Mouse (Mus musculus) heart, embryonic 13.5 days (tissue): ENCODE data around the gene Gnmt. TPM values are rescaled to one million over a fixed set of nuclear protein-coding genes. Genes with fewer than 3 reads are reported as not detected.

Experiments used
- ATAC-seq: fragments of 200-750 bp; cut with Nextera tagmentation; 2 replicates; pipeline ENCODE4 v1.8.0; 2017; ENCODE audit warnings: moderate TSS enrichment; ENCODE audit not compliant: insufficient number of reproducible peaks, low FRiP score, low TSS enrichment; ENCODE audit errors: extremely low read depth
- H3K27ac ChIP-seq: fragments of 300-500 bp; sonication (generic); replicated peaks from 2 replicates; pipeline ENCODE4 v1.5.1; 2015; ENCODE audit warnings: moderate library complexity, mild to moderate bottlenecking, inconsistent platforms
- H3K27me3 ChIP-seq: fragments of 300-500 bp; sonication (generic); replicated peaks from 2 replicates; pipeline ENCODE4 v1.6.1; 2015; ENCODE audit warnings: mild to moderate bottlenecking, inconsistent platforms
- H3K36me3 ChIP-seq: fragments of 300-500 bp; sonication (generic); 2 replicates; pipeline ENCODE4 v1.6.1; 2015; ENCODE audit warnings: mild to moderate bottlenecking, inconsistent platforms
- H3K4me1 ChIP-seq: fragments of 300-500 bp; sonication (generic); 2 replicates; pipeline ENCODE4 v1.6.1; 2015; ENCODE audit warnings: inconsistent platforms
- H3K4me2 ChIP-seq: fragments of 300-500 bp; sonication (generic); 2 replicates; pipeline ENCODE4 v1.6.1; 2015; ENCODE audit warnings: inconsistent platforms, mild to moderate bottlenecking, moderate library complexity
- H3K4me3 ChIP-seq: fragments of 300-500 bp; sonication (generic); 2 replicates; pipeline ENCODE4 v1.5.1; 2015; ENCODE audit warnings: moderate library complexity, mild to moderate bottlenecking, inconsistent platforms
- H3K9ac ChIP-seq: fragments of 300-500 bp; sonication (generic); 2 replicates; pipeline ENCODE4 v1.6.1; 2015; ENCODE audit warnings: inconsistent platforms, mild to moderate bottlenecking, moderate library complexity
- H3K9me3 ChIP-seq: fragments of 300-500 bp; sonication (generic); 2 replicates; pipeline ENCODE4 v1.6.1; 2016; ENCODE audit warnings: inconsistent platforms
- WGBS: fragments of 180-500 bp; shearing (Covaris S2); methylation state at CpG from one replicate; pipeline ENCODE4 v1.1.7; 2015; ENCODE audit warnings: mixed read lengths; 5-methylcytosine and 5-hydroxymethylcytosine counted together
- polyA plus RNA-seq: library from polyadenylated mRNA; unstranded; fragments of >200 nt; fragmentation: Nextera tagmentation; extraction: Ambion mirVana; gene quantifications from 2 replicates; pipeline ENCODE4 v1.2.1, GENCODE M21; 2015

Gnmt gene
- polyA plus RNA-seq, 1 experiment from 2014 or later = 1.5 TPM

DNA sequence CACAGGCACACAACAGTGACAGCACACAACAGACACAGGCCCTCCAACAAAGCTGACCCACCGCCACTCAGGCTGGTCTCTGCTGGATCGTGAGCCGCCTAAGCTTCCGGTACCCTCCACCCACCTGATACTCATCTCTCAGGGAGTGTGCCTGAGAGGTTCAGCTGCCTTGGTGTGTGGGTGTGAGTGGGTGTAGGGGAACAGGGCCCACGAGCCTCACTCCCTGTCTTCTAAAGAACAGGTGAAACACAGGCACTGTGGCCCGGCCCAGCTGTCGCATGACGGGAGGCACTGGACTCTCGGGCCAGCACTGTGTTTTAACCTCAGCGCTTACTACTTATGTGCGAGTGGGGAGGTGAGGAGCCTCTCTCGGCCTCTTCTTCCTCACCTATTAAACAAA lies 26.9 kb downstream of the Gnmt start:
- no peak overlapping the region; the same call in 1 of the 2 replicates for H3K9ac ChIP-seq
- H3K4me1 ChIP-seq = peaks cover 43% of the 10 kb centered on the region
- 80% methylated on average over 12 of the region's 12 CpGs for WGBS
- H3K27me3 ChIP-seq = no peaks in the 10 kb centered on the region
- 0 out of 2 replicates have a peak overlapping the region, but pooled peaks have one; percentile 11 for H3K4me2 ChIP-seq
- no peak for ATAC-seq
- H3K36me3 ChIP-seq = peaks cover 24% of the 10 kb centered on the region
- H3K9me3 ChIP-seq = no peaks in the 10 kb centered on the region
- H3K27ac ChIP-seq = no peak overlapping the region
- H3K4me3 ChIP-seq = no peak overlapping the region

DNA sequence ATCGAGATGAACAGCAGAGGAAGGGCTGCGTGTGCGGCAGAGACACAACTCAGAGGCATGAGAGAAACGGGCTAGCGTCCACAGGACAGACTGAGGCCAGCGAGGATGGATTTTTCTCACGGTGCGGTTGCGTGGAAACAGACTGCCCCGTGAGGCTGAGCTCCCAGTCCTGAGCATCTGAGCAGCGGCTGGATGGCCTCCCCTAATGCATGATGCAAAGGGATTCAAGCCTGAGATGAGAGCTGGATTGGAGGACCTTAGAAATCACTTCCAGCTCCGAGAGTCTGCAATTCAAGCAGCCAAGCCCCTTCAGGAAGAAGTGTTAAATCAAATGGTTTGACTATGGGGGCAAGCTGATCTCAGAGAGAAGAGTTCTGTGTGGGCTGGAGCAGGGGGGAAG lies 27.5 kb downstream of the Gnmt start:
- H3K36me3 ChIP-seq = peaks cover 24% of the 10 kb centered on the region
- H3K27ac ChIP-seq = no peak overlapping the region
- peaks cover 43% of the 10 kb centered on the region for H3K4me1 ChIP-seq
- H3K4me3 ChIP-seq = no peak overlapping the region
- 0 out of 2 replicates have a peak overlapping the region, but pooled peaks have one; percentile 21 for H3K9ac ChIP-seq
- no peaks in the 10 kb centered on the region for H3K27me3 ChIP-seq
- ATAC-seq = no peak
- WGBS = 80% methylated on average over 12 of the region's 12 CpGs
- H3K4me2 ChIP-seq = no peak overlapping the region
- H3K9me3 ChIP-seq = no peaks in the 10 kb centered on the region

DNA sequence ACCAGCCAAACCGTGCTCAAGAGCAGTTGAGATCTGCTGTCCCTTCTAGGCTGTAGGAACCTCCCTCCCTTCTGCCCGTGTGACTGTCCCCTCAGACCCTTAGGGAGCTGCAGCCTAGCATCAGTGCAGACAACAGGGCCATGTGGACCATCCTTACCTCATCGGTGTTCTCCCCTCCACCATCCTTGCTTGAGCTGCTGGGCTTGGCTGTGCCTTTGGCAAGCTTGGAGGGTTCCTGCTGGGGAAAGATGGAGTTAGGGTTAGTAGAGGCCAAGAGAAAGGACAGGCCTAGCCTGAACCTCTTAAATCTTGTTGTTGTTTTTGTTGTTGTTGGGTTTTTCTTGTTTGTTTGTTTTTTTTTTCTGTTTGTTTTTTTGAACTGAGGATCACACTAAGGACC lies 29.1 kb downstream of the Gnmt start:
- ATAC-seq = no peak
- Histone ChIP-seq H3K4me1 (peaks cover 33% of the 10 kb centered on the region), H3K27me3 (no peaks in the 10 kb centered on the region), H3K36me3 (peaks cover 26% of the 10 kb centered on the region), H3K4me2 (no peak overlapping the region), H3K9me3 (no peaks in the 10 kb centered on the region), H3K9ac (no peak overlapping the region), H3K27ac (no peak overlapping the region), H3K4me3 (no peak overlapping the region)
- WGBS = 81% methylated on average over 3 of the region's 3 CpGs

DNA sequence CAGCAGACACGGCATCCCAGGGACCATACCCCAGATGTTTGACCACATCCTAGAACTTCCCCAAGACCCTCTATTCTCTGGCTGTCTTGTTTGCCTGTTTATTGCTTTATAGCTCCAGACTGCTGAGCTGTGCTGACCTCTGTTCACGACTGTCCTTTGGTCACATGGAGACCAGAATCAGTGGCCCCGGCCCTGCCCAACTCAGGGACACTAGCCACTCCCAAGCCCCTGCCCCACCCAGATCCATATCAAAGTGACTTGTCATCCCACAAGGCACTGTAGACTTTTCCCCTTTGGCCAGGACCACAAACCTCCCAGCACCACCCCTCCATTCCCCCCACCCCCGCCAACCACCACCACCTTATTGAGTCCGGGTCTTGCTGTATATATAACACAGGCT lies 29.7 kb downstream of the Gnmt start:
- 76% methylated on average over 5 of the region's 5 CpGs for WGBS
- ATAC-seq = no peak
- no peak overlapping the region for H3K9ac ChIP-seq

DNA sequence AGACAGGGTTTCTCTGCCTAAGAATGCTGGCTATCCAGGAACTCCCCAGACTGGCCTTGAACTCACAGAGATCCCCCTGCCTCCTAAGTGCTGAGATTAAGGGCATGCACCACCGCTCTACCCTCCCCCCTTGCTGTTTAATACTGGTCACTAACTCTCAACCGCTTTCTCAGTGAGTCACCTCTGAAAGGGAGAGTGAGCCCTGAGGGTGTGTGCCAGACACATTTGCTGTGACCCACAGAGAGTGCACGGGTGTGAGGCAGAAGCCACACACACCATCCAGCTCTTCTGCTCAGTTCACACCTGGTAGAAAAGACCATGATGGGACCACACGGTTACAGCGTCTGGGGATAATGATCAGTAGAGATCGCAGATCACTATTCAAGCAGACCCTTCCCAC lies 30.5 kb downstream of the Gnmt start:
- no peak overlapping the region for H3K9ac ChIP-seq
- peaks cover 26% of the 10 kb centered on the region for H3K4me1 ChIP-seq
- H3K36me3 ChIP-seq = peaks cover 26% of the 10 kb centered on the region
- H3K4me2 ChIP-seq = no peak overlapping the region
- H3K9me3 ChIP-seq = no peaks in the 10 kb centered on the region
- H3K27ac ChIP-seq = no peak overlapping the region
- ATAC-seq = no peak
- 78% methylated on average over 6 of the region's 6 CpGs for WGBS
- H3K27me3 ChIP-seq = no peaks in the 10 kb centered on the region
- H3K4me3 ChIP-seq = no peak overlapping the region

More for the DNA sequence above, 29.7 kb downstream of the Gnmt start:
- Histone ChIP-seq H3K4me1 (peaks cover 33% of the 10 kb centered on the region), H3K27me3 (no peaks in the 10 kb centered on the region), H3K36me3 (peaks cover 26% of the 10 kb centered on the region), H3K27ac (no peak overlapping the region), H3K4me3 (no peak overlapping the region), H3K9me3 (no peaks in the 10 kb centered on the region), H3K4me2 (no peak overlapping the region)

DNA sequence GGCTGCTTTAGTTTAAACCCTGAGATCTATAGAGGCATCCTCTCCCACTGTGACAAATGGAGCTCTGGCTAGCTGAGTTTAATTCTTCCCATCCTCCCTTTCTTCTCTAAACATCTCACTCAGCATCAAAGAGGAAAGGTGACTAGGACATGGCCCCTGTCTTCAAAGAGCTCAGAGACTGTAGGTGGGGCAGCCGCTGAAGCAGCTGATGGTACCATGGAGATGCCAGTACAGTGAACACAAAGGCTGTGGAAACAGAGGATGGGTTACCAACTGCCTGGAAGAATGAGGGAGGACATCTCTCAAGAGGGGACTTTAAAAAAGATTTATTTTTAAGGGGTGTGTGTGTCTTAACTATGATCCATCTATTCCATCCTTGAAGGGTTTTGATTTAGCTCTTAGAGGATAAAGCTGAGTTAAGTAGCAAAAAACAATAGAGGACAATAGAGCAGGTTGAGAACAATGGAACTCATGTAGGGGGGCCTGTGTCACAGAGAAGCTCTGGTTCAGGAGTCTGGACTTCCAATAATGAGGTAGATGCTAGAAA lies 34.4 kb downstream of the Gnmt start:
- ATAC-seq = no peak
- Histone ChIP-seq H3K4me3 (no peak overlapping the region), H3K4me1 (0 out of 2 replicates have a peak, but pooled peaks cover 8% of the 10 kb centered on the region), H3K36me3 (peaks cover 37% of the 10 kb centered on the region), H3K27me3 (no peaks in the 10 kb centered on the region), H3K4me2 (no peak overlapping the region), H3K9ac (no peak overlapping the region), H3K27ac (no peak overlapping the region), H3K9me3 (no peaks in the 10 kb centered on the region)
- WGBS = 85% methylated on average over 1 of the region's 1 CpGs

DNA sequence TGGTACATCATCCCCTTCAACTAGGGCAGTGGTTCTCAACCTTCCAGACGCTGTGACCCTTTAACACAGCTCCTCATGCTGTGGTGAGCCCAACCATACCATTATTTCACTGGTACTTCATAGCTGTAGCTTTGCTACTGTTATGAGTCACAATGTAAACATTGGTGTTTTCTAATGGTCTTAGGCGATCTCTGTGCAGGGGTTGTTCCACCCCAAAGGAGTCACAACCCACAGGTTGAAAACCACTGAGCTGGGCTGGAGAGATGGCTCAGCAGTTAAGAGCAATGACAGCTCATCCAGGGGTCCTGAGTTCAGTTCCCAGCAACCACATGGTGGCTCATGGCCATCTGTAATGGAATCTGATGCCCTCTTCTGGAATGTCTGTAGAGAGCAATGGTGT lies 37.6 kb downstream of the Gnmt start:
- no peak for ATAC-seq
- Histone ChIP-seq H3K4me2 (no peak overlapping the region), H3K9me3 (no peaks in the 10 kb centered on the region), H3K27me3 (no peaks in the 10 kb centered on the region), H3K9ac (no peak overlapping the region), H3K36me3 (peaks cover 44% of the 10 kb centered on the region), H3K27ac (no peak overlapping the region), H3K4me3 (no peak overlapping the region), H3K4me1 (0 out of 2 replicates have a peak, but pooled peaks cover 4% of the 10 kb centered on the region)
- 92% methylated on average over 2 of the region's 2 CpGs for WGBS

DNA sequence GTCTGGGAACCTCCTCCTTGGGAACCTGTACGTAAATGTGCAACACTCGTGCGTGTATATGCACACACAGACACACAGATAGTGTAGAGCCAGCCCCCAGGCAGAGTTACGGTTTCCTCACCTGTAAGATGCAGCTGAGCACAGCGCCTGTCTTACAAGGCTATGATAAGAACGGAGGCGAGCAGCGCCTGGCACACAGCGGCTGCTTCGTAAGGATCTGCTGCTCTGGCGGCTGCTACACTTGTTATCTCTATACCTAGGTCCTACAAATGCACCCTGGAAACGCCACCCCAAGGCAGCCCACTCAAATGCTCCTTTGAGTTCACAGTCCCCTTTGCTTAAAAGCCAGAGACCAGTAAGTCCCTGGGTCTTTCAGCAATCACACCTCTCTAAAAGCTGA lies 38.3 kb downstream of the Gnmt start:
- no peak for ATAC-seq
- 63% methylated on average over 12 of the region's 12 CpGs for WGBS

DNA sequence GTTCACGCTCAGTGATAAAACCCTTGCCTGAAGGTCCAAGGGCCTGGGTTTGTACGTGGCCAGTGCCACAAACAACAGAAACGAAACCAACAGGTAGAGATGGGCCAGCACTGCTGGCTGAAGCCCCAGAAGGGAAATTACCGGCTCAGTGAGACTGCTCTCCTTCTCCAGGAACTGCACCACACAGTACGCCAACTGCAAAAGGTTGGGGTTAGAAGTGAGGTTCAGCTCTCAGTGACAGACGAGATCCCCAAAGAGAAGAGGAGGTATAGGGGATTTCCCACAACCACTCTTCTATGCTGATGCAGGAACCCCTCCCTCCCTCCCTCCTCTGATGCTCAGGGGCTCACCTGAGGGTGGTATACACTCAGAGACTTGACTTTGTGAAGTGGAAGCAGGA lies 43.1 kb downstream of the Gnmt start:
- Histone ChIP-seq H3K27me3 (no peaks in the 10 kb centered on the region), H3K4me2 (no peak overlapping the region), H3K4me1 (peaks cover 19% of the 10 kb centered on the region), H3K9me3 (no peaks in the 10 kb centered on the region), H3K36me3 (peaks cover 71% of the 10 kb centered on the region), H3K4me3 (no peak overlapping the region), H3K27ac (no peak overlapping the region), H3K9ac (no peak overlapping the region)
- WGBS = 89% methylated on average over 6 of the region's 6 CpGs
- ATAC-seq = no peak

More for the DNA sequence above, 38.3 kb downstream of the Gnmt start:
- Histone ChIP-seq H3K4me2 (no peak overlapping the region), H3K9me3 (no peaks in the 10 kb centered on the region), H3K36me3 (peaks cover 48% of the 10 kb centered on the region), H3K4me1 (0 out of 2 replicates have a peak, but pooled peaks cover 4% of the 10 kb centered on the region), H3K27ac (no peak overlapping the region), H3K4me3 (no peak overlapping the region), H3K27me3 (no peaks in the 10 kb centered on the region), H3K9ac (no peak overlapping the region)

DNA sequence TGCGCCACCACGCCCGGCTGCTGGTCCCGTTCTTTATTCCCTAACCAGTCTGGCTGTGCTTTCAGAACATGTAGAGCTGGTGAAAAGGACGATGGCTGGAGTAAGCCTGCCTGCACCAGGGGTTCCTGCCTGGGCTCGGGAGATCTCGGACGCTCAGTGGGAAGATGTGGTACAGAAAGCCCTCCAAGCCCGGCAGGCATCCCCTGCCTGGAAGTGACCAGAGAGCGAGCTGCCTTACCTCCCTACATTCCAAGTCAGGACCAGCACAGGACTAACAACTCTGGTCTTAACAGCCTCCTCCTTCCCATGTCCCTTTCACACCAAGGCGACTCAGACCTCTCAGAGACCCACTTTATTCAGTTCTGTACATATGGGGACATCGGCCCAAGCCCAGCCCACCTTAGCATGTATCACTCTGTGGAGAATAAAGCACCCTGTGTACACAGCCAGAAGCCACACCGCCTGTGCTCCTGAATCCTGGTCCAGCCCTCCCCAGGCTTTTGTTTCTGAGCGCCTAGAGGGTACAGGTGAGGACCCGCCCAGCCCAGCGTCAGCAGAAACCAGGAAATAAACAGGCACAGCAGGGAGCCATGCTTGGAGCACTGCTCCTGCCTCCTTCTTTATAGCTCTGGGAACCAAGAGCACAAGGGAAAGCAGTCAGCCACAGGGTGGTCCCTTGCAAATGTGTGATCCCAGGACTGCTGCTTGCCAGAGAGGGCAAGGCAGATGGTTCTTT lies 46.1 kb downstream of the Gnmt start:
- Histone ChIP-seq H3K36me3 (peaks cover 62% of the 10 kb centered on the region), H3K9me3 (no peaks in the 10 kb centered on the region), H3K27ac (no peak overlapping the region), H3K4me3 (no peak overlapping the region), H3K4me1 (peaks cover 37% of the 10 kb centered on the region), H3K9ac (no peak overlapping the region), H3K27me3 (no peaks in the 10 kb centered on the region), H3K4me2 (no peak overlapping the region)
- no peak for ATAC-seq
- WGBS = 85% methylated on average over 16 of the region's 16 CpGs

DNA sequence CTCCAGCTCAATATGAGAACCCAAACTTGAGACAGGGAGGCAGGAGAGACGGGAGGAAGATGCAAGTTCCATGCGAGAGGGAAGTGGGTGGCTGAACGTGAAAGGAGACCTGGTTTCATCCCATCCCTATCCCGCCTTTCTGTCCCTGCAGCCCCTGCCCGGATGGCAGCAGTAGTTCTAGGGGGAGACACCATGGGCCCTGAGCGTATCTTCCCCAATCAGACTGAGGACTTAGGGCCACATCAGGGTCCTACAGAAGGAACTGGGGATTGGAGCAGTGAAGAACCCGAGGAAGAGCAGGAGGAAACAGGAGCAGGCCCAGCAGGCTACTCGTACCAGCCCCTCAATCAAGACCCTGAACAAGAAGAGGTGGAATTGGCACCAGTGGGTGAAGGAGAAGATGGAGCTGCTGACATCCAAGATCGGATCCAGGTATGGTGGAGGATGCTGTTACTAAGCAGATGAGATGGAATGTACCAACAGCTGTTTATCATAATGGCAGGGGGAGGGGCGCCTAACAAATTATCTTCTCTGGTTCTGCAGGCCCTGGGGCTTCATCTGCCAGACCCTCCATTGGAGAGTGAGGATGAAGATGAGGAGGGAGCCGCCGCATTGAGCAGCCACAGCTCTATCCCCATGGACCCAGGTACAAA lies 47.4 kb downstream of the Gnmt start:
- no peaks in the 10 kb centered on the region for H3K9me3 ChIP-seq
- peak overlapping the region; percentile 83 for H3K9ac ChIP-seq
- H3K27ac ChIP-seq = peak overlapping the region; percentile 74
- no peaks in the 10 kb centered on the region for H3K27me3 ChIP-seq
- H3K4me2 ChIP-seq = peak overlapping the region; percentile 87
- H3K36me3 ChIP-seq = peaks cover 62% of the 10 kb centered on the region
- 19% methylated on average over 12 of the region's 12 CpGs for whole genome bisulfite sequencing
- peak overlapping the region; percentile 97 for H3K4me3 ChIP-seq
- H3K4me1 ChIP-seq = peaks cover 40% of the 10 kb centered on the region
- no peak for ATAC-seq
